Mouse (Mus musculus): ENCODE measurements around the gene Adam4.
"Not testable (repeated sequence)": the region's sequence is repeated elsewhere in the genome, so short reads cannot be mapped to it uniquely, and the experiment has no call there.

The Adam4 gene

GRCm38 (mm10) chr12:81421846-81422245, at the start of gene Adam4:
TSS of gene Adam4 (minus strand) at chr12:81421946.
- no peak for DNase-seq (ENCODE audit: low spot score)

DNA sequence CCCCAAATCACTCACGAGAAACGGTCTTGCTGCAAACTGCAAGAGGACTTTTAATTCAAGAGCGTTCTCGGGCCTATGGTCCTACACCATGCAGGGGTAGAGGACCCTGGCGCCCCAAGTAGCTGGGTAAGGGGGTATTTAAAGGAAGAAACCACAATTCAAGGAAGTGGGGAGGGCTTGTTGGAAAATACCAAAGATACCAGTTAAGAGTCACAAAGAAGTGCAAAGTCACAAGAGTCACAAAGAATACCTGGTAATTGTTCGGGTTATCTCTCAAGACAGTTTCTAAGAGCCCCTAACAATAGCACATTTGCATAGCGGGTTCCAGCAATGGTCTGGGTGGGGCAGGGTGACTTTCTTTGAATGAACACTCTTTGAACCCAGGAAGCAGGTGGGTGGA, 37.3 kb upstream of the Adam4 start:
- DNase-seq (ENCODE audit: low spot score): not testable (repeated sequence)

DNA sequence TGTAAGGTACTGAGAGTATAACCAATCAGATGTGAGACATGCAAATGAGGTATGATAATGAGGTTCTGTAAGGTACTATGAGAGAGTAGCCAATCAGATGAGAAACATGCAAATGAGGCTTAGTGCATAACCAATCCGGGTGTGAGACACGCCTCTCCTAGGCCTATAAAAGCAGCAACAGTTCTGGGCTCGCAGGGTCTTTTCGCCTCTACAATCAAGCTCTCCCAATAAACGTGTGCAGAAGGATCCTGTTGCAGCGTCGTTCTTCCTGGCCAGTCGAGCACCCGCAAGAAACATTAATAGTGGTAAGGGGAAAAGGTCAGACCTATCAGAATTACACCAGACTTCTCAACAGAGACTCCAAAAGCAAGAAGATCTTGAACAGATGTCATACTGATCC, 17.2 kb upstream of the Adam4 start:
- DNase-seq (ENCODE audit: low spot score): not testable (repeated sequence)

- DNase-seq (ENCODE audit: low spot score): peak; percentile 1
Observed at GRCm38 (mm10) chr12:81434778-81435177, 13.0 kb upstream of the Adam4 start.

DNA sequence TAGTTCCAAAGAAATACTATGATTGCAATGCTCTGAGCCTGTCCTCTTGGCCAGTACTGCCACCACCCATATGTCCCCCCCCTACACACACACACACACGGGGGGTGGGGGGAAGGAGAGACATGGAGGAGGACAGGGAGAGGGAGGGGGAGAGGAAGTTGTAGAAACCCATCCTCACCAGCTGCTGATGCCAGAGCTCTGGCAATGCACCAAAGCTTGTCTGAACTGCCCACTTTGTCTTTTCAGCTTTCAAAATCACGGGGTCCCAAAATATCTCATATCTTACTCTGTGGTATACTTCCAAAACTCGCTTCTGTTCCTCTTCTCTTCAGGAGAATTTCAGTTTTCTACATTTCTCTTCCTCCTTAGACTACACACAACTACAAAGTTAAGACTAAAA, 8.5 kb downstream of the Adam4 start:
- no peak for DNase-seq (ENCODE audit: low spot score)

DNA sequence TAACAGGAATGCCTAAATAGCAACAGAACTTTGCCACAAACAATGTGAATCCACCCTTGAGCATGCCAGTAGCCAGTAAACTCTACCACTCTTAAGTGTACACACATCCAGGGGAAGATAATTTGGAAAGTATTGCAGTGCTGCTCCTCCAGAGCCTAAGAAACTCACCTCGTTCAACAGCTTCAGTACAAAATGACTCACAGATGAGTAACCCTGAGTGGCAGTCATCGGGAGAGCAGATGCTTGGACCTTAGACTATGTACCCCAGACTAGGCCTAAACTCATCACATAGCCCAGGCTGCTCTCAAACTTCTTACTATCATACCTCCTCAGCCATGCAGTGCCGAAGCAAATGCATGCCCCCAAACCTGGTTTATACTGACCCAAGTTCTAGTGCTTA, 12.8 kb downstream of the Adam4 start:
- no peak for DNase-seq (ENCODE audit: low spot score)

- DNase-seq (ENCODE audit: low spot score): peak; percentile 38
Observed at GRCm38 (mm10) chr12:81402187-81402586, 19.6 kb downstream of the Adam4 start.

- not testable (repeated sequence) for DNase-seq (ENCODE audit: low spot score)
Observed at GRCm38 (mm10) chr12:81379364-81379763, 42.4 kb downstream of the Adam4 start, which contains the start of gene Gm4787. TSS of gene Gm4787 (minus strand) at chr12:81379464.
